Mouse (Mus musculus) ES-E14 (cell line): ENCODE results near the gene Ugcg. TPM values are rescaled to one million over a fixed set of nuclear protein-coding genes. Genes with fewer than 3 reads are reported as not detected.
A peak's percentile ranks its signal among the peaks of the same experiment; 100 is the strongest.

Experiments used
- DNase-seq: peaks from one replicate; pipeline ENCODE4 v3.0.0-alpha.2; 2013; ENCODE audit warnings: low read depth, low spot score
- H3K27ac ChIP-seq: 2 replicates; pipeline ENCODE4 v1.5.1; 2012; ENCODE audit warnings: low read depth, mild to moderate bottlenecking, low read length, moderate library complexity, mixed read lengths; ENCODE audit not compliant: poor library complexity, insufficient read depth, severe bottlenecking
- H3K36me3 ChIP-seq: 2 replicates; pipeline ENCODE4 v1.6.1; 2012; ENCODE audit warnings: mild to moderate bottlenecking, low read length, moderate library complexity, mixed read lengths; ENCODE audit not compliant: control insufficient read depth, poor library complexity, insufficient read depth, severe bottlenecking
- H3K4me1 ChIP-seq, 2 experiments: fragments of 150-350 bp in 1 of 2; sonication (generic) in 1 of 2; 2 replicates each; pipeline ENCODE4 v1.6.1; 2012; ENCODE audit warnings: low read length in 2 of 2, mild to moderate bottlenecking in 1 of 2, mixed read lengths in 1 of 2; ENCODE audit not compliant: control insufficient read depth in 2 of 2, insufficient read depth in 2 of 2, poor library complexity in 1 of 2
- H3K4me3 ChIP-seq, 2 experiments: fragments of 150-350 bp in 1 of 2; sonication (generic) in 1 of 2; 2 replicates each; pipeline ENCODE4 v1.5.1; 2012; ENCODE audit warnings: low read length in 2 of 2, low read depth in 1 of 2, mild to moderate bottlenecking in 1 of 2, mixed read lengths in 1 of 2; ENCODE audit not compliant: insufficient read depth in 1 of 2, poor library complexity in 1 of 2, severe bottlenecking in 1 of 2
- H3K9ac ChIP-seq: 2 replicates; pipeline ENCODE4 v1.6.1; 2012; ENCODE audit warnings: low read depth, mild to moderate bottlenecking, low read length, mixed read lengths; ENCODE audit not compliant: poor library complexity, insufficient read depth, severe bottlenecking
- H3K9me3 ChIP-seq: fragments of 150-350 bp; sonication (generic); 2 replicates; pipeline ENCODE4 v1.6.1; 2012; ENCODE audit warnings: low read depth, mild to moderate bottlenecking, low read length; ENCODE audit not compliant: control insufficient read depth, insufficient read depth
- CHD2 ChIP-seq: IDR thresholded peaks from 2 replicates; pipeline ENCODE4 v1.6.1; 2014; ENCODE audit warnings: mild to moderate bottlenecking, low read depth, low read length, inconsistent platforms
- HCFC1 ChIP-seq: IDR thresholded peaks from 2 replicates; pipeline ENCODE4 v1.6.1; 2012; ENCODE audit warnings: low read length, inconsistent platforms, borderline replicate concordance; ENCODE audit not compliant: insufficient read depth
- MAFK ChIP-seq: IDR thresholded peaks from 2 replicates; pipeline ENCODE4 v1.6.1; 2014; ENCODE audit warnings: mild to moderate bottlenecking, low read depth, low read length, inconsistent platforms; ENCODE audit not compliant: insufficient read depth
- ZC3H11A ChIP-seq: IDR thresholded peaks from 2 replicates; pipeline ENCODE4 v1.6.1; 2012; ENCODE audit warnings: low read depth, mild to moderate bottlenecking, inconsistent platforms, low read length, borderline replicate concordance
- ZNF384 ChIP-seq: IDR thresholded peaks from 2 replicates; pipeline ENCODE4 v1.6.1; 2012; ENCODE audit warnings: low read depth, low read length, inconsistent platforms
- in situ Hi-C, 2 experiments: fragments of 600-800 bp; cut with MboI; formaldehyde crosslinking; loops; one replicate each; pipeline ENCODE4 v1.15.1; 2025; ENCODE audit warnings: low sequenced_read_pairs in 2 of 2, inconsistent platforms in 1 of 2; ENCODE audit not compliant: unreplicated experiment in 2 of 2
- total RNA-seq: library from RNA; depleted of rRNA; stranded (reverse); fragments of 300-350 nt; gene quantifications from 2 replicates; pipeline ENCODE4 v1.2.3, GENCODE M21; 2012

Gene Ugcg
- total RNA-seq, 1 experiment, result 56.4 TPM

DNA sequence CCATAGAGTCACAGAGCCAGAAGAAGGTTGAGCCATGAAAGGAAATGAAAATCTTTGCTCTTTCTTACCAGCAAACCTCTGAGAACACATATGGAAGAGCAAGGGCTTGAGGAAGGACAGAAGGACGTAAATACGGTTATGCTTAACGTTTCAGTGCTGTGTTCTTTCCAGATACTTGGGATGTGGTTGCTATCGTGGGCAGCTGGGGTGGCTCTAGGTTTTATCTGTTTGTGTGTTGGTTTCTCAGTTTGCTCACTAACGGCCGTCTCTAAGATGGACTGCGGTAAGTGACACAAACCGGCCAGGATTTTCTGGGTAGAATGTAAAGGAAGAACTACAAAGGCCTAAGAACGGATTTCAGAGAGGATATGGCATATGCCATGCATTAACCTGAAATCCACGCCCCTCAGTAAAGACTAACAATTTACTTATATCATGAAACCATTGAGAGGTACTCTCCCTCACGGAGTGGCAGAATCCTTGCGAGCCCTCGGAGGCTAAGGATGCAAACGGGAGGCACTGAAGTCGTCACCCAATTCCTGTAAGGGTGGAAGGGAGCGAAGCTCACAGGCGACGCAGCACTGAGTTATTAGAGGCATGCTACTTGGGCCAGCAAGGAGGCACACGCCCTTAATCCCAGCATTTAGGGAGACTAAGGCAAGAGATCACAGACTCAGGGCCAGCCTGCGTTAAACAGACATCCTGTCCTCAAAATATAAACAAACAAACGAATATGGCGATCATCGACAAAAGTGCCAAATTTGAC, 45.6 kb downstream of the Ugcg start:
- no peak overlapping the region for H3K27ac ChIP-seq
- no peaks in the 10 kb centered on the region for H3K36me3 ChIP-seq
- DNase-seq, result no peak
- H3K4me3 ChIP-seq, result no peak overlapping the region
- no peaks in the 10 kb centered on the region for H3K9me3 ChIP-seq
- TF ChIP-seq MAFK (no peak), ZNF384 (no peak), CHD2 (no peak)
- no peak overlapping the region for H3K9ac ChIP-seq
- H3K4me1 ChIP-seq, result no peaks in the 10 kb centered on the region
- in situ Hi-C loops, result no loop called here

DNA sequence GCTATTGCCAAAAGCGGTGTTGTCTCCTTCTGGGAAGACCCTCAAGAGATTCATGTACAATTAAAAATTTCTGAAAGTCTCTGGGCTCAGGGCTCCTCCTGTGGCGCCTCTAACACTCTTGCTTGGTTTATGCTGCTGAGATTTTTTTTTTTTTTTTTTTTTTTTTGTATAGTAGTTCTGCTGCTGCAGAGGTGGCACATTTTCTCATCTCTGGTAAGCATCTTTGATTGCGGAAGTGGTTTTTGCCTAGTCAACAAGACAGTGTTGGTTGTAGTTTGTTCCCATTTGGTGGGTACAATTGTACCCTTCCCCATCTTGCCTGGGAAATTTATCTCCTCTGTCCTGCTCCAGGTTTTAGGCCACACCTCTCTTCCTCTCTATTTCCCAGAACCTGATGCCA, 47.3 kb downstream of the Ugcg start:
- no peaks in the 10 kb centered on the region for H3K9me3 ChIP-seq
- TF ChIP-seq CHD2 (no peak), MAFK (no peak), ZNF384 (no peak), HCFC1 (no peak), ZC3H11A (no peak)
- no peak overlapping the region for H3K4me3 ChIP-seq
- in situ Hi-C loops, result no loop called here
- no peak overlapping the region for H3K27ac ChIP-seq
- H3K4me1 ChIP-seq, result no peaks in the 10 kb centered on the region
- H3K36me3 ChIP-seq, result no peaks in the 10 kb centered on the region
- H3K9ac ChIP-seq, result no peak overlapping the region
- DNase-seq, result no peak

- Histone ChIP-seq H3K4me3 (no peak overlapping the region), H3K9ac (no peak overlapping the region), H3K27ac (no peak overlapping the region), H3K4me1 (no peaks in the 10 kb centered on the region), H3K9me3 (no peaks in the 10 kb centered on the region), H3K36me3 (no peaks in the 10 kb centered on the region)
- TF ChIP-seq CHD2 (no peak), ZNF384 (0 out of 2 replicates have a peak, but pooled peaks have one; percentile 30)
- in situ Hi-C loops, result no loop called here
- no peak for DNase-seq
Observed at GRCm38 (mm10) chr4:59238641-59239311, 49.7 kb downstream of the Ugcg start.

DNA sequence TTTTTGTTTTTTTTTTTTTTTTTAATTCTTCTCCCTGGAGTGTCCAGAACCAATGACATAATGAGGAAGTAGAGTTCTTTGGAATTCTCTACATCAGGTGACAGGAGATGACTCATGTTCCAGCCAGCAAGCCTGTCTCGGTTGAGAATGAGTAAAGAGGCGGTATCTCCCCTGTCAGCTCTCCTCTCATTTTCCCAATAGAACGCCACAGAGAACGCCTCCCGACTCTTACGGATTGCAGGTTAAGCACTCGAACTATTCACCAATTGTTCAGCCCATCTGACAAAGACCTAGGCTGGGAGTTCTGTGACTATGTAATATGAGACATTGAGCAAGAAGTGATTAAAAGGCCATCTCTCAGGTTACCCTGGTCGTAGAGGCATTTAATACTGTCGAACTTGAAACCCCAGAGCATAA, 50.3 kb downstream of the Ugcg start:
- in situ Hi-C loops, result no loop called here
- Histone ChIP-seq H3K9ac (no peak overlapping the region), H3K4me1 (no peaks in the 10 kb centered on the region), H3K9me3 (no peaks in the 10 kb centered on the region), H3K36me3 (no peaks in the 10 kb centered on the region), H3K27ac (no peak overlapping the region), H3K4me3 (no peak overlapping the region)
- TF ChIP-seq HCFC1 (no peak), ZNF384 (no peak), MAFK (no peak)
- DNase-seq, result no peak

DNA sequence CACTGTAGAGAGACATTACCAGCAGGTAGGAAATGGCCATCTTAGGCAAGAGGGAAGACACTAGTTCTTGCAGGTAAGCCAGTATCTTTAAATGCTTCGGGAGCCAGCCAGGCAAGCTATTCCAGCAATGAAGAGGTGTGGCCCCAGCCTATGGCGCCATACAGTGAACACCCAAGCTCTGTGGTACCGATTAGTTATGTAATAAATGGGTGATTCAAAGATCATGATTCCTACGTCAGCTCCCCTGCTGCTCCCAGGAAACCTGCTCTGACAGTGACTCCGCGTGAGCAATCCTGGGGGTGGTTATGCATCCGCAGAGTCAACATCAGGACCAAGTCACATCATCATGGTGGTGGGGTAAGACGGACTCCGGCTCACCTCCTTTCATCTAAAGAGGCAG, 51.1 kb downstream of the Ugcg start:
- no peaks in the 10 kb centered on the region for H3K9me3 ChIP-seq
- in situ Hi-C loops, result no loop called here
- no peak overlapping the region for H3K9ac ChIP-seq
- no peaks in the 10 kb centered on the region; a peak in 1 of 4 replicates for H3K4me1 ChIP-seq
- DNase-seq, result no peak
- no peak for TF ChIP-seq HCFC1
- TF ChIP-seq MAFK, result no peak
- TF ChIP-seq CHD2, result no peak
- TF ChIP-seq ZNF384, result no peak
- TF ChIP-seq ZC3H11A, result no peak
- no peak overlapping the region for H3K27ac ChIP-seq
- no peaks in the 10 kb centered on the region for H3K36me3 ChIP-seq
- no peak overlapping the region for H3K4me3 ChIP-seq
